Mouse (Mus musculus): ENCODE measurements around the gene Pawr. TPM values are rescaled to one million over a fixed set of nuclear protein-coding genes. Genes with fewer than 3 reads are reported as not detected.

The Pawr gene
- polyA plus RNA-seq, 1 experiment from 2014 or later, result 7.1 TPM

- no peaks in the 10 kb centered on the region; the same call in 1 of the 2 replicates for H3K36me3 ChIP-seq (ENCODE audit: control insufficient read depth, insufficient read depth, low read length)
- no peak overlapping the region for H3K4me3 ChIP-seq (replicated peaks; ENCODE audit: low read length)
- no peak overlapping the region for H3K9ac ChIP-seq (ENCODE audit: low read length)
- ATAC-seq (ENCODE audit: insufficient read depth, low FRiP score), result no peak
- WGBS, result 84% methylated on average over 5 of the region's 5 CpGs
- 0 out of 2 replicates have a peak, but pooled peaks cover 4% of the 10 kb centered on the region for H3K9me3 ChIP-seq (replicated peaks; ENCODE audit: control insufficient read depth, low read length)
- no peak overlapping the region for H3K27ac ChIP-seq (ENCODE audit: low read length)
- H3K4me2 ChIP-seq (ENCODE audit: low read depth, low read length), result no peak overlapping the region
- peaks cover 3% of the 10 kb centered on the region; the same call in 1 of the 2 replicates for H3K4me1 ChIP-seq (ENCODE audit: control insufficient read depth, insufficient read depth, low read length)
- H3K27me3 ChIP-seq (ENCODE audit: control insufficient read depth, insufficient read depth, low read length), result no peaks in the 10 kb centered on the region
Measured at GRCm38 (mm10) chr10:108372858-108373257, 40.9 kb downstream of the Pawr start.

GRCm38 (mm10) chr10:108375796-108376195 is 43.9 kb downstream of the Pawr start:
- WGBS, result 93% methylated on average over 8 of the region's 8 CpGs
- no peak for ATAC-seq (ENCODE audit: insufficient read depth, low FRiP score)
- H3K9ac ChIP-seq (ENCODE audit: low read length), result no peak overlapping the region
- H3K27ac ChIP-seq (ENCODE audit: low read length), result no peak overlapping the region
- H3K4me3 ChIP-seq (replicated peaks; ENCODE audit: low read length), result no peak overlapping the region
- peaks cover 3% of the 10 kb centered on the region; the same call in 1 of the 2 replicates for H3K4me1 ChIP-seq (ENCODE audit: control insufficient read depth, insufficient read depth, low read length)
- no peak overlapping the region for H3K4me2 ChIP-seq (ENCODE audit: low read depth, low read length)
- 0 out of 2 replicates have a peak, but pooled peaks cover 4% of the 10 kb centered on the region for H3K9me3 ChIP-seq (replicated peaks; ENCODE audit: control insufficient read depth, low read length)
- no peaks in the 10 kb centered on the region; the same call in 1 of the 2 replicates for H3K36me3 ChIP-seq (ENCODE audit: control insufficient read depth, insufficient read depth, low read length)
- H3K27me3 ChIP-seq (ENCODE audit: control insufficient read depth, insufficient read depth, low read length), result no peaks in the 10 kb centered on the region

- H3K27ac ChIP-seq (ENCODE audit: low read length), result no peak overlapping the region
- no peak for ATAC-seq (ENCODE audit: insufficient read depth, low FRiP score)
Measured at GRCm38 (mm10) chr10:108376366-108376765, 44.4 kb downstream of the Pawr start.

GRCm38 (mm10) chr10:108377369-108377768 is 45.4 kb downstream of the Pawr start:
- Histone ChIP-seq H3K9me3 (replicated peaks; ENCODE audit: control insufficient read depth, low read length) (0 out of 2 replicates have a peak, but pooled peaks cover 4% of the 10 kb centered on the region), H3K36me3 (ENCODE audit: control insufficient read depth, insufficient read depth, low read length) (peaks cover 4% of the 10 kb centered on the region; the same call in 1 of the 2 replicates), H3K4me1 (ENCODE audit: control insufficient read depth, insufficient read depth, low read length) (peaks cover 3% of the 10 kb centered on the region; the same call in 1 of the 2 replicates), H3K27me3 (ENCODE audit: control insufficient read depth, insufficient read depth, low read length) (no peaks in the 10 kb centered on the region), H3K27ac (ENCODE audit: low read length) (no peak overlapping the region), H3K4me3 (replicated peaks; ENCODE audit: low read length) (no peak overlapping the region), H3K9ac (ENCODE audit: low read length) (no peak overlapping the region), H3K4me2 (ENCODE audit: low read depth, low read length) (no peak overlapping the region)
- 86% methylated on average over 7 of the region's 7 CpGs for WGBS
- ATAC-seq (ENCODE audit: insufficient read depth, low FRiP score), result no peak

More at GRCm38 (mm10) chr10:108376366-108376765, 44.4 kb downstream of the Pawr start:
- WGBS, result 78% methylated on average over 4 of the region's 4 CpGs
- H3K4me3 ChIP-seq (replicated peaks; ENCODE audit: low read length), result no peak overlapping the region
- H3K27me3 ChIP-seq (ENCODE audit: control insufficient read depth, insufficient read depth, low read length), result no peaks in the 10 kb centered on the region
- H3K4me2 ChIP-seq (ENCODE audit: low read depth, low read length), result no peak overlapping the region
- no peaks in the 10 kb centered on the region; the same call in 1 of the 2 replicates for H3K36me3 ChIP-seq (ENCODE audit: control insufficient read depth, insufficient read depth, low read length)
- no peak overlapping the region for H3K9ac ChIP-seq (ENCODE audit: low read length)
- H3K9me3 ChIP-seq (replicated peaks; ENCODE audit: control insufficient read depth, low read length), result 0 out of 2 replicates have a peak, but pooled peaks cover 4% of the 10 kb centered on the region
- peaks cover 3% of the 10 kb centered on the region; the same call in 1 of the 2 replicates for H3K4me1 ChIP-seq (ENCODE audit: control insufficient read depth, insufficient read depth, low read length)

GRCm38 (mm10) chr10:108378062-108378461 is 46.1 kb downstream of the Pawr start:
- H3K36me3 ChIP-seq (ENCODE audit: control insufficient read depth, insufficient read depth, low read length), result peaks cover 7% of the 10 kb centered on the region; the same call in 1 of the 2 replicates
- 0 out of 2 replicates have a peak, but pooled peaks cover 3% of the 10 kb centered on the region for H3K4me1 ChIP-seq (ENCODE audit: control insufficient read depth, insufficient read depth, low read length)
- 0 out of 2 replicates have a peak, but pooled peaks cover 4% of the 10 kb centered on the region for H3K9me3 ChIP-seq (replicated peaks; ENCODE audit: control insufficient read depth, low read length)
- H3K27me3 ChIP-seq (ENCODE audit: control insufficient read depth, insufficient read depth, low read length), result no peaks in the 10 kb centered on the region
- no peak overlapping the region for H3K27ac ChIP-seq (ENCODE audit: low read length)
- H3K4me2 ChIP-seq (ENCODE audit: low read depth, low read length), result no peak overlapping the region
- H3K4me3 ChIP-seq (replicated peaks; ENCODE audit: low read length), result no peak overlapping the region
- WGBS, result 76% methylated on average over 6 of the region's 6 CpGs
- no peak overlapping the region for H3K9ac ChIP-seq (ENCODE audit: low read length)
- no peak for ATAC-seq (ENCODE audit: insufficient read depth, low FRiP score)

- Histone ChIP-seq H3K36me3 (ENCODE audit: control insufficient read depth, insufficient read depth, low read length) (peaks cover 7% of the 10 kb centered on the region; the same call in 1 of the 2 replicates), H3K4me1 (ENCODE audit: control insufficient read depth, insufficient read depth, low read length) (0 out of 2 replicates have a peak, but pooled peaks cover 3% of the 10 kb centered on the region), H3K9ac (ENCODE audit: low read length) (no peak overlapping the region), H3K27me3 (ENCODE audit: control insufficient read depth, insufficient read depth, low read length) (no peaks in the 10 kb centered on the region), H3K27ac (ENCODE audit: low read length) (no peak overlapping the region), H3K4me3 (replicated peaks; ENCODE audit: low read length) (no peak overlapping the region), H3K4me2 (ENCODE audit: low read depth, low read length) (no peak overlapping the region), H3K9me3 (replicated peaks; ENCODE audit: control insufficient read depth, low read length) (0 out of 2 replicates have a peak, but pooled peaks cover 4% of the 10 kb centered on the region)
- 80% methylated on average over 5 of the region's 5 CpGs for WGBS
- no peak for ATAC-seq (ENCODE audit: insufficient read depth, low FRiP score)
Measured at GRCm38 (mm10) chr10:108378479-108378878, 46.6 kb downstream of the Pawr start.

- no peak overlapping the region for H3K4me2 ChIP-seq (ENCODE audit: low read depth, low read length)
- ATAC-seq (ENCODE audit: insufficient read depth, low FRiP score), result no peak
- no peak overlapping the region for H3K27ac ChIP-seq (ENCODE audit: low read length)
- H3K9ac ChIP-seq (ENCODE audit: low read length), result no peak overlapping the region
- H3K9me3 ChIP-seq (replicated peaks; ENCODE audit: control insufficient read depth, low read length), result no peaks in the 10 kb centered on the region
- peaks cover 7% of the 10 kb centered on the region; the same call in 1 of the 2 replicates for H3K36me3 ChIP-seq (ENCODE audit: control insufficient read depth, insufficient read depth, low read length)
- 0 out of 2 replicates have a peak, but pooled peaks cover 3% of the 10 kb centered on the region for H3K4me1 ChIP-seq (ENCODE audit: control insufficient read depth, insufficient read depth, low read length)
- WGBS, result 86% methylated on average over 10 of the region's 10 CpGs
- no peak overlapping the region for H3K4me3 ChIP-seq (replicated peaks; ENCODE audit: low read length)
- H3K27me3 ChIP-seq (ENCODE audit: control insufficient read depth, insufficient read depth, low read length), result no peaks in the 10 kb centered on the region
Measured at GRCm38 (mm10) chr10:108380715-108381114, 48.8 kb downstream of the Pawr start.

- WGBS, result 84% methylated on average over 9 of the region's 9 CpGs
- peaks cover 7% of the 10 kb centered on the region; the same call in 1 of the 2 replicates for H3K36me3 ChIP-seq (ENCODE audit: control insufficient read depth, insufficient read depth, low read length)
- no peak overlapping the region for H3K4me3 ChIP-seq (replicated peaks; ENCODE audit: low read length)
- peaks cover 4% of the 10 kb centered on the region; the same call in 1 of the 2 replicates for H3K4me1 ChIP-seq (ENCODE audit: control insufficient read depth, insufficient read depth, low read length)
- H3K4me2 ChIP-seq (ENCODE audit: low read depth, low read length), result no peak overlapping the region
- H3K9ac ChIP-seq (ENCODE audit: low read length), result no peak overlapping the region
- H3K27ac ChIP-seq (ENCODE audit: low read length), result no peak overlapping the region
- no peaks in the 10 kb centered on the region for H3K9me3 ChIP-seq (replicated peaks; ENCODE audit: control insufficient read depth, low read length)
- H3K27me3 ChIP-seq (ENCODE audit: control insufficient read depth, insufficient read depth, low read length), result no peaks in the 10 kb centered on the region
- ATAC-seq (ENCODE audit: insufficient read depth, low FRiP score), result no peak
Measured at GRCm38 (mm10) chr10:108384153-108384769, 52.3 kb downstream of the Pawr start.

GRCm38 (mm10) chr10:108385480-108385955 is 53.6 kb downstream of the Pawr start:
- Histone ChIP-seq H3K27ac (ENCODE audit: low read length) (no peak overlapping the region), H3K4me3 (replicated peaks; ENCODE audit: low read length) (no peak overlapping the region)
- no peak for ATAC-seq (ENCODE audit: insufficient read depth, low FRiP score)

More at GRCm38 (mm10) chr10:108385480-108385955, 53.6 kb downstream of the Pawr start:
- H3K36me3 ChIP-seq (ENCODE audit: control insufficient read depth, insufficient read depth, low read length), result peaks cover 7% of the 10 kb centered on the region; the same call in 1 of the 2 replicates
- no peaks in the 10 kb centered on the region for H3K9me3 ChIP-seq (replicated peaks; ENCODE audit: control insufficient read depth, low read length)
- H3K27me3 ChIP-seq (ENCODE audit: control insufficient read depth, insufficient read depth, low read length), result no peaks in the 10 kb centered on the region
- WGBS, result 41% methylated on average over 5 of the region's 5 CpGs
- no peak overlapping the region for H3K9ac ChIP-seq (ENCODE audit: low read length)
- no peak overlapping the region for H3K4me2 ChIP-seq (ENCODE audit: low read depth, low read length)
- H3K4me1 ChIP-seq (ENCODE audit: control insufficient read depth, insufficient read depth, low read length), result peaks cover 12% of the 10 kb centered on the region

Data from stomach, embryonic 16.5 days (tissue).